Mouse (Mus musculus) lung, postnatal 25 days (tissue): ENCODE results near the gene Rbp2.

Source experiments
- DNase-seq: peaks from one replicate; pipeline ENCODE4 v3.0.0; 2022; ENCODE audit warnings: low spot score

Rbp2 gene

DNA sequence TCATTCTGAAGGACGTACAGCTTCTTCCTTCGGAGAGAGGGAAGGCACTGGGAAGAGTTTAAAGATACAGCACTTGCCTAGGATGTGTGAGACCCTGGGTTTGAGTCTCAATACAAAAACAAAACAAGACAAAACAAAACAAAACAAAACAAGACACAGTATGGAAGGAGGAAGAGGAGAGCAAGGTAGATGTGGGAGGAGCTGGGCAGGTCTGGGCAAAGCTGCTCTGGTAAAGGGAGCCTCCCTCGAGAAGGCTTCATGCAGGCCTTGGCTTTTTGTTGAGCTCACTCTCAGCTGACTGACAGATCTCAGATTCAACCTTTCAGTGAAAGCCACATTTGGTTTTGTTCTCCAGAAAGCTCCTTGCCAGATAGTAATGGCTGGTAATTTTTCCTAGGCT lies at the start of gene Rbp2:
Gene Rbp2, plus strand, starts transcription at position 301 of the 400 bp plus-strand sequence.
- no peak for DNase-seq

DNA sequence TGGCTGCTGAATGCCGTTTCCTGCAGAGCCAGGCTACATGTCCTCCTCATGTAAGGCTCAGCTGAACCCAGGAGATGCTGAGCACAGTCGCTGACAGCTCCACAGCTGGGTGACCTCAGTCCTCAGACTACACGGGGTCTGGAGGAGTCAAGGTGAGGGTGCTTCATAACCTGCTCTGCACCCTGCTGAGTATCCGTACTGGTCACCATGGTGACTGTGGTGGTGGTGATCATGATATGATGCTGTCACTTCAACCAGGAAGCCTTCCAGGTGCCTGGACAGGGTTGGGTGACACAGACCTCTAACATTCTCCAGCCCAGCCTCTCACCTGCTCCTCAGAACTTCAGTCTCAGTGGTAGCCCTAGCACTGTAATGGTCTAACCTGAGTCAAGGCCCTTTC lies 48.1 kb upstream of the Rbp2 start:
- no peak for DNase-seq

DNA sequence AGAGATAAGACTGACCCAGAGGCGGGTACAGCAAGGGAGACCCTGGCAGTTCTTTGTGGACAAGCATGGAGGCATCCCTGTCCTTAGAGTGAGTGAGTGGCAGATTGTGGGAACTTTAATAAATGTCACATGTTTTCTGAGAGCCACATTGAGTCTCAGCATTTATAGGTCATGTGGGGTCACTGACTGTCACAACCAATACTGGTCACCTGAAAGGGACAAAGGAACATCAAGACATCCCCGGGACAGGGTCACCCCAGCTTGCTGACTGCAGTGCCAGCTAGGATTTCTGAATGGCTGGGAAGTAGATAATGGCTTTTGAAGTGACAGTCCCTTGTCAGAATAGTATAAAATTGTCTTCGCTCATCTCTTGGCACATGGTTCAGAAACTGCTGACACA lies 46.8 kb upstream of the Rbp2 start:
- no peak for DNase-seq

DNA sequence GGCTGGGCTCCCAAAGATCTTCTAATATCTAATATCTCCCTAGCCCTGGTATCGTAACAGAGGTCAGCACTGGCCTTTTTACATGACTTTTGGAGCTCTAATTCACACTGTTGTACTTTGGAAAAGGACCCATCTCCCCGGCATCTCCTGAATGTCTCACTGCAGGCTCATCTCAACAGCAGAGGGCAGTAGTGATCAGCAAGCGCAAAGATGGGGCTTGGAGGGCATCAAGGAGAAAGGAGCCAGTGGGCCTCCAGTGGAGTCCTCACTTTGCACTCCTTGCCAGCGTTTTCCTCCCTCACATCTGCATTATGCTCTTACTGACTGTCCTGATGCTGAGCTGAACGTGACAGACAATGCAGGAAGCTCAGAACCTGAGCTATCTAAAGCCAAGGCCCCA lies 43.3 kb upstream of the Rbp2 start:
- DNase-seq: no peak

DNA sequence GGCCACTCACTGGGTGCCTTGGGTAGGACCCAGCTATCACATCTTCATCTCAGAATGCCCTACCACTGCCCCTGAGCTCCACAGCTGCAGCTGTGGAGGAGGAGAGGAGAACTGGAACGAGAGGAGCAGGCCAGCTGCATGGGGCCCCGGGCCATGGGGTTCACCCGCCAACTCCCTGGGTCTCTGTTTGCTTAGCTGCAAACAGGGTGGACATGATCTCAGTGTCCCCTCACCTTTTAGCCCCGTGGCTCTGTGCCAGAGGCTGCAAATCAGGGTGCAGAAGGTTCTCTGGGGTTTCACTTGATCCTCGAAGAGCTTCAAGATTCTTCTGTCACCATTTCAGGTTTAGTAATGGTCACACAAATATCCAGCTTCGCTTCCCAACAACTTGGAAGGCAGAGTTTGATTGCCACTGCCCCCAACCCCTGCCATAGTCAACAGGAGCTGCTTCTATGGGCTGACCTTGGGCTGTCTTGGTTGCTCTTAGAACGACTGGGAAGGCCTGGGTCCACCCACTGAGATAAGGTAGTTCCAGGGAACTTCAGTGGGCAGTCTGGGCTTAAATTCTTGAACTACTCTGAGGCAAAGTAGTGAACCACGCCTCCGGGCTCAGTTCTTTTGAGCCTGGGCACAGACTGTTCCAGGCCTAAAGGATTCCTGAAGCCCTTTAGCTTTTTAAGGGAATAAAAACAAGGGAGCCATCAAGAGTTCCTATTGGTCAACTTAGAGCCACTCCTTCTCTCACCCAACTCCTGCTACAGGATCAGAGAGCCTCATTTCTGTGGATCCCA lies 40.4 kb upstream of the Rbp2 start:
- no peak for DNase-seq

DNA sequence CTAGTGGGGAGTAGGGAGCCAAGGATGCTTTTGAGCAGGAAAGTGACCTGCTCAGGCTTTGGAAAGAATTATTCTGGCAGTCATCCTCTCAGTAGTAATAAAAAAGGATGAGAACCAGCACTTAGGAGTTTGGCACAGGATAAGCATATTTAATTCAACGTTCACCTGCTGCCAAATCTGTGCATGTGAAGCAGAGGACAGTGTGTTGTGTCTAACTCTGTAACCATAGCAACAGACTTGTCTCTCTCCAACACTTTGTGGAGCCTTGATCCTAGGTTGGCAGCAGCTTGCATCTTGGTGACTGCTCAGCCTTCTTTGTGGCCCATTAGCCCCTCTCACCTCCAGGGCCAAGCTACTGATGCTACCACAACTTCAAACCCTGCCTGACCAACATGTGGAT lies 34.9 kb upstream of the Rbp2 start:
- DNase-seq: no peak

DNA sequence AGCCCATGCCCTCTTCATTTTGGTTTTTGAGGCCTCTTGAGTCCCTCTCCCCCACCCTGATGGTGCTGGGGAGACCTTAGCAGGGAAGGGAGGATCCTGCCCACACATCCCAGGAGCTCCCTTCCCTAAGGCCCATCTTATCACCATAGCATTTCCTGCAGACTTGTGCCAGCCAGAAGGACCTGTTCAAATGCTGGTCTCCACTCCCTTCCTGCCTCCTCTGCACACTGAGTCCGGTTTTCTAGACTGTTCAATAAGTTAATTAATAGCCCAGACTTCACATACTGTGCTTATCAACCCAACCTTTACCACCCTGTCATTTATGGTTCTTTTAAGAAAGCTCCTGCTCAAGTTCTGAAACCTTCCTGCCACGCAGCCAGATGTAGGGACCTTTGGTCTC lies 19.2 kb upstream of the Rbp2 start:
- DNase-seq: no peak

DNA sequence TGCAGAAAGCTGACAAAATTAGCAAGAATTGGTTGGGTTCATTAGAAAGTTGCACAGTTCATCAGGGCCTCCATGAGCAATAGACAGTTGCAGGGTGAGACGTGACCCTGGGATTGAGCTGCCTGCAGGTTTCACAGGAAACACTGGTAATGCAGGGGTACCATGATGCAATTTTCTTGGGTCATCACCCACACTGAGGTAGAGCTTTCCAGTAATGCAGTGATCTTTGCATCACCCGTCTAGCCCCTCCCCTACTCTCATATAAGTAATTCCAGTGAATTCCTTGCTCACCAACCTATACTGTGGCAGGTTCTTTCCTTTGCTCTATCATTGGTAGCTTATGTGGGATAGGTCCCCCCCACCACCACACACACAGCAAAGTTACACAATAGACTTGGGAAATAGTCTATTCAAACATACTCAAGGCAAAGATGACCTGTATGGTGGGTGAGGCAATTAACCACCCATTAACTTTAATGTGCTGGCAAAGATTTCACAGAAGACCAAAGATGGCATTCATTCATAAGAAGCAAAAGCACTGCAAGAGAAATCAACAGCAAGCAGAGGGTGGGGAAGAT lies 5.7 kb upstream of the Rbp2 start:
- DNase-seq: no peak

DNA sequence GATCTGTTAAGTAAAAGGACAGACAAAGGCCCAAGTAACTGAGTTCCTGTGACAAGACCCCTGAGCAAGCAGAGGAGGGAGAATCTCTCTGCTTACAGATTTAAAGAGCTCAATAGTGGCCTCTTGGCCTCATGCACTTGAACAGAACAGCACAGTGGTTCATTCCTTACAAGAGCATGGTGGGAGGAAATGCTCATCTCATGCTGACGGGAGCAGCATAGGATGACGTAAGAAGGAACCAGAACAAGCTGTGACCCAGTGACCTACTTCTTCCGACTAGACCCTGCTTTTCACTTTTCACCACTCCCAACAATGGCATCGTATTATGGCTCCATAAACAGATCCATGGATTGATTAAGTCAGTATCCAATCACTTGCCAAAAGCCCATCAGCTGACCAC lies 3.7 kb upstream of the Rbp2 start:
- DNase-seq: no peak

DNA sequence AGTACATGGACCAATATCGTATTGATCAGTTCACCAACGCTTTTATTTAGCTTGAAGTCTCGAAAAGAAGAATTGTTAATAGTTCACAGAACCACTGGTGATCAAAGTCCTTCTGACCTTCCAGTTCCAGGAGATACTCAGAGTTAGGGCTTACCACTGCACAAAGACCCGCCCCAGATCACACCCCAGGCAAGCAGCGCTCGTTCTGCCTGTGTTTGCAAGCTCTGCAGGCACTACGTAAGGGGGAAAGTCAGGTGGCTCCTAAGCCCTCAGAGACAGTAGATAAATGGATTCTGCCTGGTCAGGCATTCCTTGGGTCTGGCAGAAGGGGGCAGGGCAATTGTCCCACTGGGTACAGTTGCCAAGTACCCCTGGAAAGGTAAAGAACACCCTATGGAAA lies 895 bp upstream of the Rbp2 start:
- DNase-seq: no peak

DNA sequence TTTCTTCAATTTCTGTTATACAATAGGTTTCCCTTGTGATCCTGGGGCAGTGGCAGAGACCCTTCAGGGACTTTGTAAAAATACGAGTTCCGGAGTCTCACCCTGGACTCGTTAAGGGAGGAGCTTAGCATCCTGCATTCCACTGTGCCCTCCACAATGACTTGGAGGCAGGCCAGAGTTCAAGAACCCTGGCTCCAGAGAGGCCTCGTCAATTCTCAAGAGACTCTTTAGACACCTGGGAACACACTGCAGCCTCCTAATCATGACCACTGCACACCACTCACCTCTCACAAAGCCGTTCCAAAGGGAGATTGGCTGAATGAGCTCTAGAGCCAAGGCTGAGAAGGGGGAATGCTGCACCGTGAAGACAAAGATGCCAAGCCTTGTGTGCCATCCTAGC lies 1.4 kb downstream of the Rbp2 start:
- peak; percentile 64 for DNase-seq

DNA sequence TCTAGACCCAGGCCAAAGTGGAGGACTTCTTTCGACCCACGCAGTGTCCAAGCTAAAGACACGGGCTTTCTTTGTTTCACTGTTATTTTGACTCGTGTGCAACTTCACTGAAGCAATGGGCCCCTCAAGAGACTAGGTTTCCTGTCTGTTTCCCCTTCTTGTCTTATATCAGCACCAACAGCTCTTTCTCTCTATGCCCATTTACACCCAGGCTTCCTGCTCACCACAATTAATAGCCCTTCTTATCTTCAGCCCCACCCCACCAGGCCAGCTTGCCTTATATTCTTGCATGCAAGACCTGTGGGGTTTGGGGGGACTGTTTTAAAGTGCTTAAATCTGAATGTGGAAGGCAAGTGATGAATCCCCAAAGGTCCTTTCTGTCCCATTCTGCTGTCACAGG lies 3.6 kb downstream of the Rbp2 start:
- no peak for DNase-seq

DNA sequence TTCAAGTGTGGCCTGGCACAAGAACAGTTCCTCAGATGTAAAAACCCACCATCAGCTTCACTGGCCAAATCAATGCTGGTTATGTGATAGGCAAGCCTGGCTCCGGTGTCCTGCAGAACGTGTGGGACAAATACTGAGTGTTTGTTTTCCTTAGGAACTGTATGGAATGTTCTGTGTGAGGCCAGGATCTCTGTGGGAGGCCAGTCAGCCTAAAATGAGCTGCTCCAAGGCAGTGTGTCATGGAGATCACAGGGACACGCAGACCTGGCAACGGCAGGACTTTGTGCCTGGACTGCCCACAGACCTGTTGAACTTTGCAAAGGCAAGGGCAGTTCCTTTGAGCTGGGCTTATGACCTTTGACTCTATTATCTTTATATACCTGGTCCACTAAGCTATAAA lies 4.2 kb downstream of the Rbp2 start:
- DNase-seq: no peak

DNA sequence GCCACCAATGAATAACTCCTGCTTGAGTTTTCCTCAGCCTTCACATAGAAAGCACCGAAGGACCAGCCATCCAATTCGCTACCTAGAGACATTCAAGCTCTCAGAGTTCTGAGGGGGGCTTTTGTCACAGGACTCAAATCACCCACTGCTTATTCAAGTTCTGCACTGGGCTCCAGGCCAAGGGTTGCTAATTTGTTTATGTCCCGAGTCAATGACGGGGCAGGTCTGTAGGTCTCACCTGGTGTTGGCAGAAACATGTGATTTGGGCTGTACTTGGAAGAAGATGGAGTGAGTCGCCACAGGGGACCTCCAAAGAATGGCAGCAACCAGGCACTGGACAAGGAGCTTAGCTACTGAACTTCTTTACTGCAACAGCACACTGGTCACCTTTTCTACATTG lies 5.2 kb downstream of the Rbp2 start:
- no peak for DNase-seq

DNA sequence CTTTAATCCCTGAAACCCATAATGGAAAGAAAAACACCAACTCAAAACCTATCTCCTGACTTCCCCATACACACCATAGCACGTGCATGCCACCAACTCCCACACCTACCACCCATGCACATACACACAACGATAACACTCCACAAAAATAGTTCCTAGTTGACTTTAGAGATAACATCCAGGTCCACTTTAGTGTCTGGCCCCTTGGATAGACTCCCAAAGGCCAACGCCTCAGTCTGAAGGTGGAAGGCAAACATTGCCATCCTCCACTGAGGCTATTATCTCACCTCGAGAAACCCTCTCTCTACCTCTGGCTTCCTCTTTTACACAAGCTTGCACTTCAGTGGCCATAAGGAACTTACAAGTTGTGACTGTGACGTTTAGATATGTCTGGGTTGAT lies 6.3 kb downstream of the Rbp2 start:
- DNase-seq: no peak

DNA sequence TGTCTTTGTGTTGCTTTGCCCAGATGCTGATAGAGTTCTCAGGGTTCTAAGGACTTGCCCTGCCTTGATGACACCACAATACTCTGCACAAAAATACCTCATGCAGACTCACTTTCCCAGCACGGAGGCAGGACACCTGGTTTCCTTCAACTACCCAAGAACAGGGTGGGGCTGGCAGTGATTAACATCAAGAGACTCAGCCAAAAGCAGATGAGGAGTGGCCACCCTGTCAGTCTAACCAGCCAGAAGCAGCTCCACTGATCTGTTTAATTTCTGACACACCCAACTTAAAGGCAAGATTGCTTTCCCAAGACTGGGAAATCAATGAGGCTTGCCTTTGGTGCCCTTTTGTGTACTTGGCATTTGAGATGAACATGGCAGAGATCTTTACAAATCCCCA lies 6.9 kb downstream of the Rbp2 start:
- no peak for DNase-seq

DNA sequence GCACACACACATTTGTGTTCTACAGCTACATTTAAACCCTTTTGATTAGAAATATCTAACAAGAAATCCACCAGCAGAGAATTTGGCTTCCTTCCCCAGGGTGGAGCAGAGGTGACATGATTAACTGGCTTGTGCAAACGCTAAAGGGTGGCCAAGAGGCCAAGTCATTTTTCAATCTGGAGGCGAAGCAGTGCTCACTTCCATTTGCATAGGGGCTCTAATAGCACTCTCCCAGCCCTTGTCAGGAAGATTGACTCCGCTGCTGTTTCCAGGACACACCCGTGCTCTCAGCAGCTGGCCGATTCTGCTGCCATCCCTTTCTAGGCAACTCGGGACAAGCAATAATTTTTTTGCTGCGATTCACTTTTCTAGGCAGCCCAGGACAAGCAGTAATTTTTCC lies 11.2 kb downstream of the Rbp2 start:
- DNase-seq: no peak

DNA sequence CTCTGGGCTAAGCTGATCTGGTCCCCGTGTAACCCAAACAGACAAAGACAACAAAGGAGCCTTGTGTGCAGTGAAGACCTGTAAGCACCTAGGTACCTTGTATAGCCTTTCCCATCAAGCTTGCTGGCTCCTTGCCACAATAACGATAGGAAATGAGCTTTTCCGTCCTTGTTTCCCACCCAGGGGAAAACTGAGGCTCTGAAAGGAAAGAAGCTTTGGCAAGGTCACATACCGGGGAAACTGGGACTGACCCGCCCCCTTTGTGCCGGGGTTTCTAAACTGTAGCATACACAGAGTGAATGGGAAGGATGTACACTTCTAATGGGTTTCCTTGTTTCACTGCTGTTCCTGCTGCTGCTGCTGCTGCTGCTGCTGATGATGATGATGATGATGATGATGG lies 12.1 kb downstream of the Rbp2 start:
- DNase-seq: no peak

DNA sequence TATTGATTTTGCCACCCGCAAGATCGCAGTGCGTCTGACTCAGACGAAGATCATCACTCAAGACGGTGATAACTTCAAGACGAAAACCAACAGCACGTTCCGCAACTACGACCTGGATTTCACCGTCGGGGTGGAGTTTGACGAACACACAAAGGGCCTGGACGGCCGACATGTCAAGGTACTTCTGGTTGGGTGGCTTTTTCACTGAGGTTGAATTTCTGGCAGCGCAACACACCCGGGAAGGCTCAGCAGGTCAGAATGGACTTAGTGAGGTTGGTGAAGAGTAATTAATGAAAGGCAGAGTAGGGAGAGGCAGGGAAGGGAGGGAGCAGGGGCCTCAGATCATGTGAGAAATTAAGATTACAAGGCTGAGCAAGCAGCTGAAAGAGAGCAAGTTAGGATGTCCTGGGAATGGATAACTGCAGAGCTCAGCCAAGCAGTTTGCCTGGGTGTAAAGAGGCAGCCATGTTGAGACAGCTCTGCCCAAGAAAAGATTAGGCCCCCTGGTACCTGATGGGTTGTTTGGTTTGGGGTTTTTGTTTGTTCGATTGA lies 12.9 kb downstream of the Rbp2 start:
- no peak for DNase-seq

DNA sequence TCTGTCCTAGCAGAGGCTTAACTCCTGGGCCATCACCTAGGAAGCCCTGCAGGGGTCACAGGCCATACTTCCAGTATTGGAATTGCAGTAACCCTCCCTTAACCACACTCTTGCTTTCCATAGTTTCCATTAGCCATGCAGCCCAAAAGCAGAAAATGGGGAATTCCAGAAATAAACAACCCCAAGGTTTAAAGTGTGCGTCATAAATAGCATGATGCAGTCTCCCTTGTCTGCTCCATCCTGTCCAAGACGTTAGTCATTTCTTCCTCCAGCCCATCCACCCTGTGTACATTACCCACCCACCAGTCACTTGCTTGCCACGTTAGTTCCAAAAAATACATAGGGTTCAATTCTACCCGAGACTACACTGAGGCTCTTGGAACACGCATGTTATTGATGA lies 13.7 kb downstream of the Rbp2 start:
- no peak for DNase-seq

DNA sequence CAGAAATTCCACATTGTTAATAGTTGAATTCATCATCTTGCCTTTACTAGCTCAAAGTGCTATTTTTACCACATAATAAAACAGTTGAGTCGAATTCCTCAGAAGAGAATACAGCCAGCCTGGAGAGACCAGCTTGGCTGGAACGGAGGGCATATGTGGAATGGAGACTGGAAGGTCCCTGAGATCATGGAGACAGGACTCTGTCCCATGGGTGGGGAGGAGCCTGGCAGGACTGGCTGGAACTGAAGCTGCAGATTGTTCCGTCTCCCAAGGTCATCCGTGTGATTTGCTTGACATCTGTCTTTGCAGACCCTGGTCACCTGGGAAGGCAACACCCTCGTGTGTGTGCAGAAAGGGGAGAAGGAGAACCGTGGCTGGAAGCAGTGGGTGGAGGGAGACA lies 21.6 kb downstream of the Rbp2 start:
- no peak for DNase-seq

DNA sequence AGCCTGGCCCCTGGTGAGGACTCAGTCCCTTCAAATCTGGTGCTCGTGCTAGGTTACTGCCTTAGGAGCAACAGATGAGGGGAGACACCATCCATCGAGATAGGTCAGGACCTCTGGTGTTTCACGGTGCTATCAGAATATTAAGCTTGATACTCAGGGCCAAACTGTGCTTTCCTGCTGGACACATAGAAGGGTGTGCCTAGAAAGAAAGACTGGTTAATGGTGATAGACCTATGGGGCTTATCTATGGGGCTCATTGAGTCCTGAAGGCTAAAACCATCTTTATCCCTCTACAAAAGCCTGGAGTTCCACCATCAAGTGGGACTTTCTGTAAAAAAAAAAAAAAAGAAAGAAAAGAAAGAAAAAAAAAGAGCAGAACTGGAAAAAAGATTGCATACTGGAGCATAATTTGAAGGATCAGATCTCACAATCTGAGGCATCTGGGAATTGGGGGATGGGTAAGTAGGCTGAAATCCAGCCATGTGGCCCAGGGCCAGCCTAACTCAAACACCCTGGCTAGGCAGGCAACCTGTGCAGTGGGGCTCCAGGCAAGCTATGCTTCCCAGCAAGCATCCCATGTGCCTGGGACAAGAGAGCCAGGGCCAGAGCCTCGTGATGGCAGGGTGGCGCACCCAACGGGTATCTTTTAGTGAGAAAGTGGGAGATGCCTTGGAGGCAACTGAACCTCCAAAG lies 24.6 kb downstream of the Rbp2 start:
- no peak for DNase-seq

DNA sequence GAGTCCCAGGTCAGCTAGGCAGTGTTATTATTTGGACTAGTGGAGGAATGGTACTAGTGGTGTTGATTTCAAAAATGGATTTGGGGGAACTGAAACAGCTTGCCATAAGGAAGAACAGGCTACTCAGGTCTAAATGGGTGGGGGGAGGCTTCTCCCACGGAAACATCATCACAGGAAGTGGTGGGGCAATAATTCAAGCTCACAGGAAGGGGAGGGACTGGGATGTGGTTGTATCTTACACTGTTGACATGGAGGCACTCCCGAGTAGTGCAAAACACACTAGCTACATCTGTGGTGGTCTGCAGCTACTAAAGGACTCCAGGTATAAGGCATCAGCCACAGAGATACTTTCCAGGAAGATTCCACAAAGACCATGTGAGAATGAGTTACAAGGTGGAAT lies 38.0 kb downstream of the Rbp2 start:
- no peak for DNase-seq
